Mouse (Mus musculus) adrenal gland, adult 2 months (tissue): ENCODE data around the gene Ostm1. TPM values are rescaled to one million over a fixed set of nuclear protein-coding genes. Genes with fewer than 3 reads are reported as not detected.

Source experiments
- DNase-seq: peaks from one replicate; pipeline ENCODE4 v3.0.0; 2021
- long read RNA-seq: library from polyadenylated mRNA; stranded (forward); transcript quantifications from one replicate; pipeline ENCODE4 v2.0.0, GENCODE M21; 2021
- polyA plus RNA-seq: library from polyadenylated mRNA; depleted of rRNA; stranded (reverse); fragments of >200 nt; gene quantifications from 2 replicates; pipeline ENCODE4 v1.2.3, GENCODE M21; 2012; rRNA removed
- total RNA-seq, 2 experiments: library from RNA; stranded (reverse); gene quantifications; 2 replicates each; pipeline ENCODE4 v1.2.3; 2021

The Ostm1 gene
- total RNA-seq (10 to 100 TPM; 22.9 to 34.0 TPM), polyA plus RNA-seq (29.7 and 33.0 TPM in 2 replicates)
- long read RNA-seq, transcript Ostm1-201 (6 exons, 3,006 nt), result major isoform, 38 of 43 reads
- long read RNA-seq, partial matches to known transcripts, result 2 of 43 reads
- long read RNA-seq, other reads (novel, unspliced or antisense), result 3 of 43 reads

- peak; percentile 31 for DNase-seq
These were observed at the start of gene Ostm1, which contains the start of gene Nr2e1 for GRCm38 (mm10) chr10:42583157-42583872. Ostm1 (plus strand) TSS chr10:42583822. Nr2e1 (minus strand) TSS chr10:42583632.

GRCm38 (mm10) chr10:42533836-42534453 lies 49.7 kb upstream of the Ostm1 start:
- DNase-seq, result no peak

GRCm38 (mm10) chr10:42537571-42538316 lies 45.9 kb upstream of the Ostm1 start:
- DNase-seq, result no peak

GRCm38 (mm10) chr10:42545707-42546503 lies 37.7 kb upstream of the Ostm1 start:
- DNase-seq, result no peak

GRCm38 (mm10) chr10:42546507-42546906 lies 37.1 kb upstream of the Ostm1 start:
- DNase-seq, result peak; percentile 14

- no peak for DNase-seq
These were observed 23.9 kb upstream of the Ostm1 start for GRCm38 (mm10) chr10:42559581-42560200.

- peak; percentile 54 for DNase-seq
These were observed 21.4 kb upstream of the Ostm1 start for GRCm38 (mm10) chr10:42562272-42562671.

- DNase-seq, result no peak
These were observed 11.1 kb upstream of the Ostm1 start for GRCm38 (mm10) chr10:42572567-42572966.

- no peak for DNase-seq
These were observed 10.7 kb upstream of the Ostm1 start for GRCm38 (mm10) chr10:42572971-42573370.

GRCm38 (mm10) chr10:42574639-42575038 lies 9.0 kb upstream of the Ostm1 start:
- no peak for DNase-seq

- no peak for DNase-seq
These were observed 5.9 kb upstream of the Ostm1 start for GRCm38 (mm10) chr10:42577525-42578280.

GRCm38 (mm10) chr10:42578281-42578675 lies 5.3 kb upstream of the Ostm1 start:
- DNase-seq, result no peak

GRCm38 (mm10) chr10:42578698-42579474 lies 4.7 kb upstream of the Ostm1 start:
- no peak for DNase-seq

GRCm38 (mm10) chr10:42579475-42580130 lies 4.0 kb upstream of the Ostm1 start:
- no peak for DNase-seq

GRCm38 (mm10) chr10:42580131-42580950 lies 3.3 kb upstream of the Ostm1 start:
- DNase-seq, result no peak

GRCm38 (mm10) chr10:42580951-42581277 lies 2.7 kb upstream of the Ostm1 start:
- DNase-seq, result no peak

GRCm38 (mm10) chr10:42581694-42582565 lies 1.7 kb upstream of the Ostm1 start:
- no peak for DNase-seq
